ENCODE assay signal across 7 mouse cellular contexts in the genomic region with DNA sequence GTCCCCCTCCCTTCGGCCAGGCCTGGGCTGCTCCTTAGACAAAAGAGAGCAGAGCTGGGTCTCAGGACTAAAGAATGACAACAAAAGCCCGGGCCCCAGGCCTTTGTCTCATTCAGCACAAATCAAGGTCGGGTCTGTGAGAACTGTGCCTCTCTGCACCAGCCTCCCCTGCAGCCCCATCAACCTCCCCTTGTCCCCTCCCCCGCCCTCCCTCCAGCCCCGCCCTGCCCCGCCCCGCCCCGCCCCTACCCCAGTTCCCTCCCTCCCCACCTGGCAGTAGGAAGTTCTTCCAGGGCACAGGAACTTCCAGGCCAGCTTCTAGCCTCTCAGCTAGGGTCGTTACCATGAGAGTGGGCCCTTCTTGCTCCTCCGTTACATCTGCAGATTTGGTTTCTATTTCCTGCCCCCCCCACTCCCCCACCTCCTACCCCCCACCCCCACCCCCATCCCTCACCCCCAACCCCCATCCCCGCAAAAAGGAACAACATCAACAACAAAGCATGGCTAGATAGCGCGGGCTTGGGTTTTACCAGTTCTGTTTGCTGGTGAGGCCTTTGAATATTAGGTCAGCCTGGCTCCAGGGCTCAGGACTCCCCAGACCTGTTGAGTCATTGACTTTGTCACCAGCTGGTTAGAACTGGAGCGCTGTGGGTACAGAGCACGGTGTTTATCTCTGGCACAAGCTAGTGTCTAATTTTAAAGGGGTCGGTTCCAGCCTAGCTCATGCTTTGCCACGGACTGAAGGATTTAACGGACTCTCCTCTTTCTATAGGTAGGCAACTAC.
DNase-seq lines count a peak whose midpoint lies in the region; ATAC-seq and TF ChIP-seq lines count a peak whose summit lies in the region.

No protein-coding gene starts in this region.

- no peak for TF ChIP-seq POLR2A in MEL (IDR thresholded peaks at IDR 0.05; ENCODE audit: control insufficient read depth in 1 of 2, insufficient read depth in 1 of 2, low read depth in 1 of 2, low read length in 2 of 2, poor library complexity in 1 of 2)

- no peak for TF ChIP-seq CTCF in MEL (IDR thresholded peaks at IDR 0.05 in 2 of 3, conservative IDR thresholded peaks at IDR 0.05 in 1 of 3; ENCODE audit: control insufficient read depth in 1 of 3, insufficient read depth in 1 of 3, low read depth in 2 of 3, low read length in 3 of 3, poor library complexity in 1 of 3, severe bottlenecking in 1 of 3)
- no peak for TF ChIP-seq CTCF in stomach, postnatal 0 days (IDR thresholded peaks at IDR 0.05; ENCODE audit: low read depth)

- H3K9me3 ChIP-seq in MEL (replicated peaks; ENCODE audit: insufficient read depth, low read length): no peaks in the 10 kb centered on the region
- H3K9me3 ChIP-seq in hindbrain, embryonic 14.5 days (ENCODE audit: control insufficient read depth, low read length): no peaks in the 10 kb centered on the region
- H3K9me3 ChIP-seq in liver, embryonic 12.5 days (replicated peaks): no peaks in the 10 kb centered on the region
- no peaks in the 10 kb centered on the region for H3K9me3 ChIP-seq in stomach, postnatal 0 days (ENCODE audit: control insufficient read depth, low read length)

- peaks cover 0 to 6% of the 10 kb centered on the region in 2 experiments; a peak in 2 of 4 replicates for H3K4me1 ChIP-seq in MEL (ENCODE audit: control insufficient read depth in 1 of 2, insufficient read depth in 2 of 2, low read length in 2 of 2)
- H3K4me1 ChIP-seq in hindbrain, embryonic 14.5 days (replicated peaks; ENCODE audit: control insufficient read depth, insufficient read depth, low read length): peaks cover 20% of the 10 kb centered on the region
- peaks cover 18% of the 10 kb centered on the region for H3K4me1 ChIP-seq in liver, embryonic 12.5 days
- peaks cover 7% of the 10 kb centered on the region; the same call in 1 of the 2 replicates for H3K4me1 ChIP-seq in stomach, postnatal 0 days (replicated peaks; ENCODE audit: control insufficient read depth, insufficient read depth)

- peak; percentile 73 for DNase-seq in MEL (ENCODE audit: low read depth, low spot score)
- peak; percentile 33 for DNase-seq in c-Kit-positive CD71-negative TER-119-negative erythroid progenitor cells, embryonic 14.5 days (ENCODE audit: low read depth)
- no peak for DNase-seq in hindbrain, embryonic 14.5 days (ENCODE audit: low spot score)
- DNase-seq in stomach, postnatal 0 days (ENCODE audit: low spot score): peak; percentile 60
- DNase-seq in left cerebral cortex, postnatal 36 days (ENCODE audit: low spot score in 2 of 2): no peak
- DNase-seq in urinary bladder, postnatal 4 days (ENCODE audit: low spot score in 2 of 2): no peak

- TF ChIP-seq EP300 in MEL (IDR thresholded peaks at IDR 0.05; ENCODE audit: low read depth in 1 of 2, low read length in 2 of 2): no peak
- no peak for TF ChIP-seq EP300 in stomach, postnatal 0 days (optimal IDR thresholded peaks at IDR 0.05)

- peaks cover 0 to 6% of the 10 kb centered on the region in 2 experiments for H3K27me3 ChIP-seq in MEL (ENCODE audit: control insufficient read depth in 1 of 2, insufficient read depth in 2 of 2, low read length in 2 of 2)
- H3K27me3 ChIP-seq in hindbrain, embryonic 14.5 days (ENCODE audit: control insufficient read depth, insufficient read depth, low read length): no peaks in the 10 kb centered on the region
- no peaks in the 10 kb centered on the region for H3K27me3 ChIP-seq in liver, embryonic 12.5 days (replicated peaks)
- H3K27me3 ChIP-seq in stomach, postnatal 0 days (ENCODE audit: control insufficient read depth, insufficient read depth, low read length): no peaks in the 10 kb centered on the region

- peak overlapping the region; percentile 62 for H3K9ac ChIP-seq in MEL (ENCODE audit: control insufficient read depth, low read depth, low read length, poor library complexity, severe bottlenecking)
- no peak overlapping the region for H3K9ac ChIP-seq in hindbrain, embryonic 14.5 days
- no peak overlapping the region for H3K9ac ChIP-seq in liver, embryonic 12.5 days
- no peak overlapping the region for H3K9ac ChIP-seq in stomach, postnatal 0 days (ENCODE audit: low read length)

- H3K36me3 ChIP-seq in MEL (ENCODE audit: control insufficient read depth in 1 of 2, insufficient read depth in 2 of 2, low read length in 2 of 2): no peaks in the 10 kb centered on the region
- H3K36me3 ChIP-seq in hindbrain, embryonic 14.5 days (replicated peaks; ENCODE audit: control insufficient read depth, insufficient read depth): no peaks in the 10 kb centered on the region
- H3K36me3 ChIP-seq in liver, embryonic 12.5 days: no peaks in the 10 kb centered on the region
- no peaks in the 10 kb centered on the region for H3K36me3 ChIP-seq in stomach, postnatal 0 days (ENCODE audit: control insufficient read depth, insufficient read depth, low read length)

- 8% methylated on average over 14 of the region's 18 CpGs for WGBS in hindbrain, embryonic 14.5 days
- WGBS in liver, embryonic 12.5 days (ENCODE audit: insufficient replicate concordance): 7% methylated on average over 18 of the region's 18 CpGs
- WGBS in stomach, postnatal 0 days: 25% methylated on average over 16 of the region's 18 CpGs

- intact Hi-C loops in left cerebral cortex, postnatal 36 days (cut with DNase I): no loop called here

- peak; percentile 71; the same call in 1 of the 2 replicates for ATAC-seq in hindbrain, embryonic 14.5 days (ENCODE audit: low FRiP score)
- peak; percentile 75 for ATAC-seq in liver, embryonic 12.5 days
- peak; percentile 87 for ATAC-seq in stomach, postnatal 0 days (ENCODE audit: low FRiP score, low TSS enrichment)

- H3K4me3 ChIP-seq in MEL (ENCODE audit: control insufficient read depth in 1 of 2, insufficient read depth in 1 of 2, low read depth in 2 of 2, low read length in 2 of 2): peak overlapping the region; percentile 45 to 58
- H3K4me3 ChIP-seq in hindbrain, embryonic 14.5 days (replicated peaks; ENCODE audit: low read length): no peak overlapping the region
- peak overlapping the region; percentile 17 for H3K4me3 ChIP-seq in liver, embryonic 12.5 days
- H3K4me3 ChIP-seq in stomach, postnatal 0 days (ENCODE audit: low read depth, low read length): no peak overlapping the region

- no peak for TF ChIP-seq RAD21 in MEL (IDR thresholded peaks at IDR 0.05; ENCODE audit: low read depth, low read length)

- H3K4me2 ChIP-seq in hindbrain, embryonic 14.5 days (replicated peaks): no peak overlapping the region; the same call in 1 of the 2 replicates
- peak overlapping the region; percentile 51 for H3K4me2 ChIP-seq in liver, embryonic 12.5 days
- no peak overlapping the region for H3K4me2 ChIP-seq in stomach, postnatal 0 days (replicated peaks; ENCODE audit: low read depth)

- no peaks in the 10 kb centered on the region for H3K79me2 ChIP-seq in MEL (ENCODE audit: control insufficient read depth, insufficient read depth, low read length, poor library complexity)

- H3K27ac ChIP-seq in MEL (ENCODE audit: control insufficient read depth, low read depth, low read length): no peak overlapping the region; the same call in 1 of the 2 replicates
- H3K27ac ChIP-seq in hindbrain, embryonic 14.5 days: no peak overlapping the region; the same call in 1 of the 2 replicates
- peak overlapping the region; percentile 30; the same call in 1 of the 2 replicates for H3K27ac ChIP-seq in liver, embryonic 12.5 days
- H3K27ac ChIP-seq in stomach, postnatal 0 days (replicated peaks): peak overlapping the region; percentile 49; the same call in 1 of the 2 replicates

TF ChIP-seq in MEL, 35 proteins besides CTCF, POLR2A, EP300 and RAD21:
- TF ChIP-seq SIN3A (IDR thresholded peaks at IDR 0.05; ENCODE audit: low read length): peak; percentile 66
- TF ChIP-seq SMC3 (IDR thresholded peaks at IDR 0.05; ENCODE audit: low read depth, low read length): no peak
- TF ChIP-seq MXI1 (IDR thresholded peaks at IDR 0.05; ENCODE audit: low read depth, low read length): peak; percentile 19; the same call in 1 of the 2 replicates
- no peak for TF ChIP-seq POLR2AphosphoS5 (IDR thresholded peaks at IDR 0.05; ENCODE audit: borderline replicate concordance, low read depth, low read length)
- TF ChIP-seq ETS1 (IDR thresholded peaks at IDR 0.05; ENCODE audit: low read depth, low read length): peak; percentile 66

Comparison
In these comparisons a context has a peak if more than half of its experiments do, and no peak if none do; other contexts are left out.
1. DNase-seq: peak in MEL (single experiment), c-Kit-positive CD71-negative TER-119-negative erythroid progenitor cells, embryonic 14.5 days (single experiment) and stomach, postnatal 0 days (single experiment); none in hindbrain, embryonic 14.5 days (single experiment), left cerebral cortex, postnatal 36 days (0 of 2) and urinary bladder, postnatal 4 days (0 of 2).
2. H3K27ac ChIP-seq: peak in liver, embryonic 12.5 days (single experiment) and stomach, postnatal 0 days (single experiment); none in MEL (single experiment) and hindbrain, embryonic 14.5 days (single experiment).
3. H3K4me3 ChIP-seq: peak in MEL (2 of 2) and liver, embryonic 12.5 days (single experiment); none in hindbrain, embryonic 14.5 days (single experiment) and stomach, postnatal 0 days (single experiment).
4. Peak in every context shown above with its lines, with median percentiles within 50 percentile points of each other: ATAC-seq.